Mouse (Mus musculus) liver, embryonic 14.5 days (tissue): ENCODE results near the gene Fars2. TPM values are rescaled to one million over a fixed set of nuclear protein-coding genes. Genes with fewer than 3 reads are reported as not detected.
"Not testable (repeated sequence)": the region's sequence is repeated elsewhere in the genome, so short reads cannot be mapped to it uniquely, and the experiment has no call there.

ENCODE experiments used
- ATAC-seq: fragments of 200-750 bp; cut with Nextera tagmentation; 2 replicates; pipeline ENCODE4 v1.8.0; 2017; ENCODE audit warnings: moderate number of reproducible peaks, mild to moderate bottlenecking, moderate library complexity; ENCODE audit not compliant: insufficient read depth
- DNase-seq, 3 experiments: peaks; one replicate each; pipeline ENCODE4 v3.0.0-alpha.2; 2012 to 2013; ENCODE audit warnings: low read depth in 3 of 3, low spot score in 3 of 3
- H3K27ac ChIP-seq: fragments of 300-500 bp; sonication (generic); 2 replicates; pipeline ENCODE4 v1.5.1; 2014; ENCODE audit warnings: moderate library complexity, mild to moderate bottlenecking, control low read depth, inconsistent platforms
- H3K27me3 ChIP-seq: fragments of 300-500 bp; sonication (generic); 2 replicates; pipeline ENCODE4 v1.6.1; 2014; ENCODE audit warnings: mild to moderate bottlenecking, low read length, moderate library complexity; ENCODE audit not compliant: control insufficient read depth, insufficient read depth
- H3K36me3 ChIP-seq: fragments of 300-500 bp; sonication (generic); replicated peaks from 2 replicates; pipeline ENCODE4 v1.6.1; 2014; ENCODE audit warnings: low read depth; ENCODE audit not compliant: control insufficient read depth, insufficient read depth
- H3K4me1 ChIP-seq, 2 experiments: fragments of 200-500 bp in 1 of 2; fragments of 300-500 bp in 1 of 2; sonication (generic) in 1 of 2; replicated peaks; 2 replicates each; pipeline ENCODE4 v1.6.1; 2012 to 2014; ENCODE audit warnings: antibody characterized with exemption in 1 of 2, inconsistent platforms in 1 of 2, low read length in 1 of 2; ENCODE audit not compliant: control insufficient read depth in 2 of 2, insufficient read depth in 2 of 2
- H3K4me2 ChIP-seq: fragments of 300-500 bp; sonication (generic); 2 replicates; pipeline ENCODE4 v1.6.1; 2014; ENCODE audit warnings: low read depth, mild to moderate bottlenecking, control low read depth, moderate library complexity
- H3K4me3 ChIP-seq, 2 experiments: fragments of 200-500 bp in 1 of 2; fragments of 300-500 bp in 1 of 2; sonication (generic) in 1 of 2; 2 replicates each; pipeline ENCODE4 v1.5.1; 2012 to 2014; ENCODE audit warnings: low read depth in 2 of 2, low read length in 2 of 2, mild to moderate bottlenecking in 2 of 2, control low read depth in 1 of 2, inconsistent platforms in 1 of 2, moderate library complexity in 1 of 2; ENCODE audit not compliant: insufficient read depth in 1 of 2
- H3K9ac ChIP-seq: fragments of 300-500 bp; sonication (generic); replicated peaks from 2 replicates; pipeline ENCODE4 v1.6.1; 2014; ENCODE audit warnings: mild to moderate bottlenecking, control low read depth, moderate library complexity
- H3K9me3 ChIP-seq: fragments of 300-500 bp; sonication (generic); 2 replicates; pipeline ENCODE4 v1.6.1; 2016; ENCODE audit warnings: low read length, mixed read lengths; ENCODE audit not compliant: control insufficient read depth
- CTCF ChIP-seq: IDR thresholded peaks from 2 replicates; pipeline ENCODE4 v1.5.1; 2016; ENCODE audit warnings: antibody characterized with exemption, low read depth, control low read depth
- EP300 ChIP-seq: IDR thresholded peaks from 2 replicates; pipeline ENCODE4 v1.6.1; 2016; ENCODE audit warnings: antibody characterized with exemption, low read depth
- WGBS: fragments of 180-500 bp; shearing (Covaris S2); extraction: QIAGEN DNeasy Blood & Tissue Kit; methylation state at CpG from one replicate; pipeline ENCODE4 v1.1.7; 2014; ENCODE audit not compliant: insufficient replicate concordance; 5-methylcytosine and 5-hydroxymethylcytosine counted together
- polyA plus RNA-seq, 2 experiments: library from polyadenylated mRNA; depleted of rRNA in 1 of 2; stranded (reverse) in 1 of 2; unstranded in 1 of 2; fragments of >200 nt; fragmentation: Nextera tagmentation in 1 of 2; extraction: Ambion mirVana in 1 of 2; gene quantifications; 2 replicates each; pipeline versions ENCODE4 v1.2.1 to v1.2.3; 2012 to 2014

Fars2 gene
- polyA plus RNA-seq, 2 experiments, result 18.8 to 23.0 TPM

- ATAC-seq, result no peak
- H3K4me1 ChIP-seq, result peaks cover 3 to 9% of the 10 kb centered on the region in 2 experiments; a peak in 3 of 4 replicates
- 62% methylated on average over 3 of the region's 3 CpGs for whole genome bisulfite sequencing
Observed at GRCm38 (mm10) chr13:36330542-36330941, 213.3 kb downstream of the Fars2 start.

GRCm38 (mm10) chr13:36334748-36335147, 217.5 kb downstream of the Fars2 start:
- Histone ChIP-seq H3K36me3 (no peaks in the 10 kb centered on the region), H3K4me3 (no peak overlapping the region), H3K9me3 (no peaks in the 10 kb centered on the region), H3K9ac (no peak overlapping the region), H3K4me2 (no peak overlapping the region), H3K4me1 (peaks cover 3 to 7% of the 10 kb centered on the region in 2 experiments; a peak in 3 of 4 replicates), H3K27me3 (no peaks in the 10 kb centered on the region), H3K27ac (no peak overlapping the region)
- ATAC-seq (no peak), DNase-seq (peak in 2 of 3 experiments; percentile 11 to 16)
- 22% methylated on average over 5 of the region's 5 CpGs for WGBS
- TF ChIP-seq CTCF, result no peak
- TF ChIP-seq EP300, result peak; percentile 9; the same call in 1 of the 2 replicates

More at GRCm38 (mm10) chr13:36330542-36330941, 213.3 kb downstream of the Fars2 start:
- H3K36me3 ChIP-seq, result no peaks in the 10 kb centered on the region
- no peak overlapping the region for H3K9ac ChIP-seq
- no peak overlapping the region for H3K27ac ChIP-seq
- TF ChIP-seq CTCF (no peak), EP300 (no peak)
- no peak for DNase-seq
- H3K4me3 ChIP-seq, result no peak overlapping the region
- no peak overlapping the region for H3K4me2 ChIP-seq
- H3K27me3 ChIP-seq, result no peaks in the 10 kb centered on the region
- H3K9me3 ChIP-seq, result no peaks in the 10 kb centered on the region

- TF ChIP-seq EP300, result no peak
- TF ChIP-seq CTCF, result no peak
- DNase-seq, result no peak
- Histone ChIP-seq H3K9ac (no peak overlapping the region), H3K4me1 (0 out of 4 replicates have a peak, but pooled peaks cover 0 to 2% of the 10 kb centered on the region in 2 experiments), H3K4me2 (no peak overlapping the region), H3K9me3 (no peaks in the 10 kb centered on the region), H3K27me3 (no peaks in the 10 kb centered on the region), H3K36me3 (no peaks in the 10 kb centered on the region), H3K4me3 (no peak overlapping the region), H3K27ac (no peak overlapping the region)
- 75% methylated on average over 11 of the region's 11 CpGs for WGBS
- ATAC-seq, result no peak
Observed at GRCm38 (mm10) chr13:36351529-36351928, 234.3 kb downstream of the Fars2 start.

DNA sequence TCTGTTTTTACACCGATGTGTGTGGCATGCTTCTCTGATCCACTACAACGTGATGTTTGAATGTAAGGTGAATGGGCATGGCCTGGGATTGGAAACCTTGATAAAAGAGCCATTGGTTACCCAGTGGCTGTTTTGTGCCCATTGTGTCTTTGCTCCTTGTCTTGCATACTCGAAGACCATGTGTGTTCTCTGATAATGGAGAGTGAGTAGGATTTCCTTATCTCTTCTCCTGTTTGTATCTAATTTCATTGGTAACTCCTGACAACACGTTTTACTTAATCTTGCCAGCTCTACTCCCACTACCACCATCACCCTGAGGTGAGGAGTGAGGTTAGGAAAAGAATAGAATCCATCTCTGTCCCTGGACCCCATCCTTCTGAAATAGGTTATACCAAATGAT, 240.3 kb downstream of the Fars2 start:
- TF ChIP-seq CTCF, result no peak
- no peak for TF ChIP-seq EP300
- H3K4me1 ChIP-seq, result peaks cover 0 to 2% of the 10 kb centered on the region in 2 experiments; a peak in 2 of 4 replicates
- WGBS, result 18% methylated on average over 4 of the region's 4 CpGs

DNA sequence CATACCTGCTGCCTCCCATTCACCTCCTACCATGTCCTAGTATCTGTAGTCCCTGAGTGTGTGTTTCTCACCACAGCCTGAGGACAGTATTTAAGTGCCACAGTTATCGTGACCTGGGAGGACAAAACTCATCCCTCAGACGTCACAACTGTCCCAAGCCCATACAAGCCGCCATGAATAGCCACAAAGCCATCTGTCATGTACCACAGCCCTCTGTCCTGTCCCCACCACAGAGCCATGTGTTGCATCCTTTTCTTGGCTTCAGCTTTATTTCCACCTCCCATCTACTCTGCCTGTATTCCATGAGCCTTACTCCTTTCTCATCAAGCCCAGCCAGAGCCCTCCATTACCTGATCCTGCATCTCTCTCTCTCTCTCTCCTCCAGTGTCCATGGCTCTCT, 244.2 kb downstream of the Fars2 start:
- ATAC-seq (no peak), DNase-seq (no peak)
- Histone ChIP-seq H3K9ac (no peak overlapping the region), H3K4me2 (no peak overlapping the region), H3K36me3 (no peaks in the 10 kb centered on the region), H3K4me1 (peaks cover 0 to 2% of the 10 kb centered on the region in 2 experiments; a peak in 2 of 4 replicates), H3K27me3 (no peaks in the 10 kb centered on the region), H3K9me3 (no peaks in the 10 kb centered on the region), H3K4me3 (no peak overlapping the region), H3K27ac (no peak overlapping the region)
- WGBS, result 58% methylated on average over 3 of the region's 3 CpGs
- no peak for TF ChIP-seq CTCF
- TF ChIP-seq EP300, result no peak

More for the DNA sequence above, 240.3 kb downstream of the Fars2 start:
- Histone ChIP-seq H3K4me3 (no peak overlapping the region), H3K4me2 (no peak overlapping the region), H3K9me3 (no peaks in the 10 kb centered on the region), H3K36me3 (no peaks in the 10 kb centered on the region), H3K9ac (no peak overlapping the region), H3K27me3 (no peaks in the 10 kb centered on the region), H3K27ac (no peak overlapping the region)
- ATAC-seq (0 out of 2 replicates have a peak, but pooled peaks have one; percentile 33), DNase-seq (no peak)

DNA sequence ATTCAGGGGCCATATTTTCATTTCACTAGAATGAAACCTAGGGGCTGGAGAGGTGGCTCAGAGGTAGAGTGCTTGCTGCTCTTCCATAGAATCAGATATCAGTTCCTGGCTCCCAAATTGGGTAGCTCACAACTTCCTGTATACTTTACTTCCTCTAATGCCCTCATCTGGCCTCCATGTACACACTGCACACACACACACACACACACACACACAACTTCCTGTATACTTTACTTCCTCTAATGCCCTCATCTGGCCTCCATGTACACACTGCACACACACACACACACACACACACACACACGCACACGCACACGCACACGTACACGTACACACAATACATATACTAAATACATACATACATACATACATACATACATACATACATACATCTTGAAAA, 248.5 kb downstream of the Fars2 start:
- H3K9ac ChIP-seq, H3K4me3 ChIP-seq, H3K36me3 ChIP-seq, H3K9me3 ChIP-seq, H3K27me3 ChIP-seq, H3K4me2 ChIP-seq, H3K4me1 ChIP-seq, DNase-seq, H3K27ac ChIP-seq, ATAC-seq: not testable (repeated sequence)
- 88% methylated on average over 5 of the region's 5 CpGs for WGBS
